Mouse (Mus musculus): ENCODE data around the gene Krtap20-2. TPM values are rescaled to one million over a fixed set of nuclear protein-coding genes. Genes with fewer than 3 reads are reported as not detected.

Krtap20-2 gene
- not detected for polyA plus RNA-seq (2017; shearing (Covaris generic))

DNA sequence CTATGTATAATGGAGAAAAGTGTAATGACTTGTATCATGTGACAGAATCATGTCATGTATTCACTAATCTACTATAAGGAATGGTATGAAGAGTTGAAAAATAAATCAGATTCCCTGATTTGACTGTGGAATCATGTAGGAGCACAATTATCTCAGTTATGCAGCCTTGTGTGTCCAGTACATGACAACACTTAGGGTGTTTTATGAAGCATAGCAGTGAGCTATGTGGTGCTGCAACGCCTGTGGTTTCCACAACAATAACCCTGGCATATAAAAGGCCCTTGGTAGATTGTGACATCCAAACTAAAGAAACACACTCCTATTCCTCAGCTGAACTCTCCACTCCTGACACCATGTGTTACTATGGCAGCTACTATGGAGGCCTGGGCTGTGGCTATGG, at the start of gene Krtap20-2:
Gene Krtap20-2 (plus strand): TSS at position 301 of the 400 bp plus-strand sequence.

DNA sequence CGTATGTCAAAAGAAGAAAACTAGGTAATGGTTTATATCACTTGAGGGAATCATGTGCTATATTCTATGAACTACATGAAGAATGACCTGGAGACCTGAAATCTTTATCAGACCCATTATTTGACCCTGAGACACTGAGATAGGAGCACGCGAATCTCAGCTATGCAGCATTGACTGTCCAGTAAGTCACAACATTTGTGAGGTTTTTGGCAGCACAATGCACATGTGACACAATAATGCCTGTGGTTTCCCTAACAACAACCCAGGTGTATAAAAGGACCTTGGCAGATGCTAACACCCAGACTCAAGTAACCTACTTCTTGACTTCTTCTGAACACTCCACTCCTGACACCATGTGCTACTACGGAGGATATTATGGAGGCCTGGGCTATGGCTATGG, 48.0 kb upstream of the Krtap20-2 start, which contains the start of gene Gm9789:
Gene Gm9789 (plus strand): TSS at position 301 of the 400 bp plus-strand sequence.

GRCm38 (mm10) chr16:89169190-89169589, 36.5 kb upstream of the Krtap20-2 start, which contains the start of gene Gm7735:
Gene Gm7735, plus strand, starts transcription at chr16:89169490.

GRCm38 (mm10) chr16:89174435-89174834, 31.2 kb upstream of the Krtap20-2 start, which contains the start of gene 1110057P08Rik:
Gene 1110057P08Rik, plus strand, starts transcription at chr16:89174735.

Other genes with a start within 250 kb of the Krtap20-2 start
- not detected for gene Krtap16-3, start 243.0 kb upstream of the Krtap20-2 start, polyA plus RNA-seq (2017; shearing (Covaris generic))
- not detected for gene Krtap22-2, start 195.1 kb upstream of the Krtap20-2 start, polyA plus RNA-seq (2017; shearing (Covaris generic))
- not detected for gene Gm10229, start 190.6 kb upstream of the Krtap20-2 start, polyA plus RNA-seq (2017; shearing (Covaris generic))
- not detected for gene Krtap6-1, start 174.2 kb upstream of the Krtap20-2 start, polyA plus RNA-seq (2017; shearing (Covaris generic))
- gene Gm10228, start 164.4 kb upstream of the Krtap20-2 start, polyA plus RNA-seq (2017; shearing (Covaris generic)) = not detected
- gene Krtap6-5, start 158.0 kb upstream of the Krtap20-2 start, polyA plus RNA-seq (2017; shearing (Covaris generic)) = not detected
- gene 1110025L11Rik, start 141.9 kb upstream of the Krtap20-2 start, polyA plus RNA-seq (2017; shearing (Covaris generic)) = not detected
- not detected for gene Krtap6-3, start 121.8 kb upstream of the Krtap20-2 start, polyA plus RNA-seq (2017; shearing (Covaris generic))
- gene Gm6358, start 65.0 kb upstream of the Krtap20-2 start, polyA plus RNA-seq (2017; shearing (Covaris generic)) = not detected
- not detected for gene Gm10061, start 54.8 kb upstream of the Krtap20-2 start, polyA plus RNA-seq (2017; shearing (Covaris generic))
- not detected for gene Gm9789, start 47.9 kb upstream of the Krtap20-2 start, polyA plus RNA-seq (2017; shearing (Covaris generic))
- gene Gm7735, start 36.4 kb upstream of the Krtap20-2 start, polyA plus RNA-seq (2017; shearing (Covaris generic)) = not detected
- gene 1110057P08Rik, start 31.1 kb upstream of the Krtap20-2 start, polyA plus RNA-seq (2017; shearing (Covaris generic)) = not detected
- gene Krtap21-1, start 198.0 kb downstream of the Krtap20-2 start, polyA plus RNA-seq (2017; shearing (Covaris generic)) = not detected
- not detected for gene Krtap6-2, start 214.2 kb downstream of the Krtap20-2 start, polyA plus RNA-seq (2017; shearing (Covaris generic))

All from effector memory CD4-positive, alpha-beta T cell, adult 7 months (primary cell).